Mouse (Mus musculus) kidney, postnatal 14 days (tissue): ENCODE data around the gene Leng1.

Experiments used
- DNase-seq: peaks from one replicate; pipeline ENCODE4 v3.0.0; 2022; ENCODE audit warnings: mixed read lengths

The Leng1 gene

GRCm38 (mm10) chr7:3691919-3692318 lies 26.3 kb upstream of the Leng1 start:
- no peak for DNase-seq

- DNase-seq: no peak
Observed at GRCm38 (mm10) chr7:3685400-3686187, 20.0 kb upstream of the Leng1 start.

- DNase-seq: no peak
Observed at GRCm38 (mm10) chr7:3684698-3685097, 19.1 kb upstream of the Leng1 start.

GRCm38 (mm10) chr7:3683908-3684550 lies 18.4 kb upstream of the Leng1 start:
- no peak for DNase-seq

- peak; percentile 72 for DNase-seq
Observed at GRCm38 (mm10) chr7:3677342-3677741, 11.7 kb upstream of the Leng1 start, which contains the start of gene Tmc4. Tmc4 (minus strand) TSS chr7:3677553.

GRCm38 (mm10) chr7:3676371-3676770 lies 10.7 kb upstream of the Leng1 start:
- no peak for DNase-seq

- DNase-seq: no peak
Observed at GRCm38 (mm10) chr7:3675228-3675548, 9.5 kb upstream of the Leng1 start.

GRCm38 (mm10) chr7:3674507-3675227 lies 9.0 kb upstream of the Leng1 start:
- DNase-seq: peak; percentile 85

- peak; percentile 17 for DNase-seq
Observed at GRCm38 (mm10) chr7:3666921-3667391, 1.3 kb upstream of the Leng1 start.

- peak; percentile 63 for DNase-seq
Observed at GRCm38 (mm10) chr7:3664524-3665214, 971 bp downstream of the Leng1 start.

- no peak for DNase-seq
Observed at GRCm38 (mm10) chr7:3658578-3658977, 7.1 kb downstream of the Leng1 start.

GRCm38 (mm10) chr7:3656966-3657365 lies 8.7 kb downstream of the Leng1 start:
- DNase-seq: no peak

GRCm38 (mm10) chr7:3646641-3647040 lies 19.0 kb downstream of the Leng1 start:
- no peak for DNase-seq

- no peak for DNase-seq
Observed at GRCm38 (mm10) chr7:3646188-3646587, 19.5 kb downstream of the Leng1 start.

- DNase-seq: no peak
Observed at GRCm38 (mm10) chr7:3645488-3646025, 20.1 kb downstream of the Leng1 start.

- peak; percentile 99 for DNase-seq
Observed at GRCm38 (mm10) chr7:3644672-3645487, 20.8 kb downstream of the Leng1 start, which contains the start of gene Cnot3. Cnot3 (plus strand) TSS chr7:3645268.

- DNase-seq: no peak
Observed at GRCm38 (mm10) chr7:3644348-3644671, 21.3 kb downstream of the Leng1 start.

GRCm38 (mm10) chr7:3643843-3644242 lies 21.8 kb downstream of the Leng1 start:
- no peak for DNase-seq

- no peak for DNase-seq
Observed at GRCm38 (mm10) chr7:3643412-3643811, 22.2 kb downstream of the Leng1 start.

- no peak for DNase-seq
Observed at GRCm38 (mm10) chr7:3630478-3630815, 35.2 kb downstream of the Leng1 start.

- DNase-seq: peak; percentile 95
Observed at GRCm38 (mm10) chr7:3629543-3630477, 35.8 kb downstream of the Leng1 start, which contains the start of the genes Tfpt and Prpf31. Tfpt (minus strand) TSS chr7:3629929. Prpf31 (plus strand) TSS chr7:3629985.
